Mouse (Mus musculus): ENCODE measurements around the gene Rbm4b.
A peak's percentile ranks its signal among the peaks of the same experiment; 100 is the strongest.

The Rbm4b gene

GRCm38 (mm10) chr19:4756193-4756911 is at the start of gene Rbm4b:
TSS of gene Rbm4b (plus strand) at chr19:4756497.
- peak; percentile 64 for ATAC-seq (ENCODE audit: low TSS enrichment)

GRCm38 (mm10) chr19:4708765-4709164 is 47.5 kb upstream of the Rbm4b start:
- no peak for ATAC-seq (ENCODE audit: low TSS enrichment)

- peak; percentile 75 for ATAC-seq (ENCODE audit: low TSS enrichment)
These were observed 45.1 kb upstream of the Rbm4b start, which contains the start of gene Sptbn2 for GRCm38 (mm10) chr19:4711098-4711600. TSS of gene Sptbn2 (plus strand) at chr19:4711167.

GRCm38 (mm10) chr19:4711601-4712155 is 44.6 kb upstream of the Rbm4b start:
- ATAC-seq (ENCODE audit: low TSS enrichment), result peak; percentile 7; the same call in 1 of the 2 replicates

GRCm38 (mm10) chr19:4712156-4712780 is 44.0 kb upstream of the Rbm4b start:
- ATAC-seq (ENCODE audit: low TSS enrichment), result peak; percentile 17; the same call in 1 of the 2 replicates

- ATAC-seq (ENCODE audit: low TSS enrichment), result no peak; the same call in 1 of the 2 replicates
These were observed 43.3 kb upstream of the Rbm4b start for GRCm38 (mm10) chr19:4712781-4713526.

GRCm38 (mm10) chr19:4713886-4714285 is 42.4 kb upstream of the Rbm4b start:
- no peak for ATAC-seq (ENCODE audit: low TSS enrichment)

- ATAC-seq (ENCODE audit: low TSS enrichment), result no peak
These were observed 39.5 kb upstream of the Rbm4b start for GRCm38 (mm10) chr19:4716756-4717155.

- no peak for ATAC-seq (ENCODE audit: low TSS enrichment)
These were observed 39.0 kb upstream of the Rbm4b start for GRCm38 (mm10) chr19:4717281-4717680.

- ATAC-seq (ENCODE audit: low TSS enrichment), result peak; percentile 73; the same call in 1 of the 2 replicates
These were observed 37.6 kb upstream of the Rbm4b start for GRCm38 (mm10) chr19:4718716-4719115.

GRCm38 (mm10) chr19:4719351-4719764 is 36.9 kb upstream of the Rbm4b start:
- ATAC-seq (ENCODE audit: low TSS enrichment), result no peak

- no peak for ATAC-seq (ENCODE audit: low TSS enrichment)
These were observed 36.2 kb upstream of the Rbm4b start for GRCm38 (mm10) chr19:4720112-4720511.

GRCm38 (mm10) chr19:4720671-4721244 is 35.5 kb upstream of the Rbm4b start:
- ATAC-seq (ENCODE audit: low TSS enrichment), result no peak

- no peak for ATAC-seq (ENCODE audit: low TSS enrichment)
These were observed 27.1 kb upstream of the Rbm4b start for GRCm38 (mm10) chr19:4729186-4729585.

GRCm38 (mm10) chr19:4733052-4733451 is 23.2 kb upstream of the Rbm4b start:
- peak; percentile 62; the same call in 1 of the 2 replicates for ATAC-seq (ENCODE audit: low TSS enrichment)

- ATAC-seq (ENCODE audit: low TSS enrichment), result no peak
These were observed 18.4 kb upstream of the Rbm4b start for GRCm38 (mm10) chr19:4737866-4738265.

GRCm38 (mm10) chr19:4739053-4739452 is 17.2 kb upstream of the Rbm4b start:
- ATAC-seq (ENCODE audit: low TSS enrichment), result no peak

GRCm38 (mm10) chr19:4739762-4740161 is 16.5 kb upstream of the Rbm4b start:
- ATAC-seq (ENCODE audit: low TSS enrichment), result no peak

- ATAC-seq (ENCODE audit: low TSS enrichment), result peak; percentile 57; the same call in 1 of the 2 replicates
These were observed 14.8 kb upstream of the Rbm4b start for GRCm38 (mm10) chr19:4741482-4741881.

GRCm38 (mm10) chr19:4742229-4742628 is 14.1 kb upstream of the Rbm4b start:
- no peak for ATAC-seq (ENCODE audit: low TSS enrichment)

- no peak for ATAC-seq (ENCODE audit: low TSS enrichment)
These were observed 12.8 kb upstream of the Rbm4b start for GRCm38 (mm10) chr19:4743524-4743923.

Data from frontal cortex, adult (tissue).